Mouse (Mus musculus) gastrocnemius, postnatal 10 days (tissue): ENCODE measurements around the gene Dscaml1. TPM values are rescaled to one million over a fixed set of nuclear protein-coding genes. Genes with fewer than 3 reads are reported as not detected.

Source experiments
- DNase-seq: peaks from one replicate; pipeline ENCODE4 v3.0.0; 2021; ENCODE audit warnings: mixed read lengths
- total RNA-seq, 2 experiments: library from RNA; stranded (reverse); gene quantifications; 2 replicates each; pipeline ENCODE4 v1.2.3; 2021

The Dscaml1 gene
- total RNA-seq, 2 experiments from 2014 or later = 0.19 to 0.68 TPM

GRCm38 (mm10) chr9:45507482-45507881 lies 81.1 kb downstream of the Dscaml1 start:
- no peak for DNase-seq

- DNase-seq = no peak
Measured at GRCm38 (mm10) chr9:45510806-45511546, 84.5 kb downstream of the Dscaml1 start.

GRCm38 (mm10) chr9:45517993-45518705 lies 91.7 kb downstream of the Dscaml1 start:
- DNase-seq = no peak

DNA sequence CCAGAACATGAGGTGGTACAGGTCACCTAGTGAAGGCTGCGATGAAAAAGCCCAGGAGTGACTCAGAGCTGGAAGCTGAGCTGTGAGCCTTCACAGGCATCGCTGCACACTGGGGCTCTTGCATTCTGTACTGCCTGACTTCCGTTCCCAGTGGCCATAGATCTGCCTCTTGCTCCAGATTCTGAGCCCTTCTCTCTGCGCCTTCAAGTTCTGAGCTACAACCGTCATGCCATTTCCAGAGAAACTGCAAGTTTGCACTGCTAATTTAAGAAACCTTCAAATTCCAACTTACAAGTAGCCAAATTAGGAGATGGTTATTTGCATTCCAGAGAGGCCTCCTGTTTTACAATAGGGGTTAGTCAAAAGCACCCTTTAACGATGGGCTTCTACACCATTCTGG lies 93.4 kb downstream of the Dscaml1 start:
- no peak for DNase-seq

- no peak for DNase-seq
Measured at GRCm38 (mm10) chr9:45522866-45523265, 96.4 kb downstream of the Dscaml1 start.

- no peak for DNase-seq
Measured at GRCm38 (mm10) chr9:45524505-45524904, 98.1 kb downstream of the Dscaml1 start.

DNA sequence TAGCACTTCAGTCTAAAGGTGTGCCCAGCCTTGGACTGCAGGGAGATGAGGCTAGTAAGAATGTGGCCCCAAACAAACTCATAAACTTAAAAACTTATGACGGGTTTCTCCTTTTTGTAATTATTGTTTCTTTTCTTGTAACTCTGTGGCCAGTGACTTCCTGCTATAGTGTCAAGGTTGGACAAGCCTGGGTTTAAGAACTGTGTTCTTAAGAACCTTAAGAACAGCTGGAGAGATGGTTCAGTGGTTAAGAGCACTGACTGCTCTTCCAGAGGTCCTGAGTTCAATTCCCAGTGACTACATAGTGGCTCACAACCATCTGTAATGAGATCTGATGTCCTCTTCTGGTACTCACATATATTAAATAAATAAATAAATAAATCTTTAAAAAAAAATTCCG lies 106.8 kb downstream of the Dscaml1 start:
- no peak for DNase-seq

GRCm38 (mm10) chr9:45534472-45534988 lies 108.1 kb downstream of the Dscaml1 start:
- no peak for DNase-seq

- no peak for DNase-seq
Measured at GRCm38 (mm10) chr9:45537649-45538048, 111.2 kb downstream of the Dscaml1 start.

DNA sequence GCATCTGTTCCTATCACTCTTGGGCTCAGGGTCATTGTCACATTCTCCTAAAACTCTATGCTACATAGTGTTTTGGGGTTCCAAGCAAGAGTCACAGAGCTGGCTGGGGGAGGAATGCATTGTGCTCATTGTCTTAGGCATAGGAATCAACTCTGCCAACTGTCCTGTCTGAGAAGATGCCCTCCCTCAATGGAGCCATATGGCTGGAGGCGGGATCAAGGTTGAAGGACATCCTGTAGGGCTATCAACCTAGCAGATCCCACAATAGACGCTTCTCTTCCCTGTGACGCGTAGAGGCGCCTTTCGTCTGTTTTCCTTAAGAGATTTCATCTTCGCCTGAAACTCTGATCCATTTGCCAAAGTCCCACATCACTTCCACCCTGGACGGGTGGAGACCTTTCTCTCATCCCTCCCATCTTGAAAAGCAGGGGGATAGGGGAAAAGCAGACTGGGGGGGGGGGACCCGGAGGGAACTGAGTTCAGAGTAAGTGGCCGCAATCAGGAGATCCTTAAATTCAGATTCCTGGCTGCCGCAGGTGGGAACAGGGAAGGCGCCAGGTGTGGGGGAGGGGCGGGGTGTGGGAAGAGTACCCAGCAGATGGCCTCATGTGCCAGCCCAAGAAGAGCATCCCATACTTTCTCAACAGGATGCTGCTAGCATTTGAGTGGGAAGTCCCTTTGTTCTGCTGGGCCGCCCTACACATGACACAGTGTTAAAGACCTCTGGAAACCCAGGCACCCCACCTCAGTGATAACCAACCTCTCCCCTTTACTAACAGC lies 113.0 kb downstream of the Dscaml1 start:
- DNase-seq = no peak

DNA sequence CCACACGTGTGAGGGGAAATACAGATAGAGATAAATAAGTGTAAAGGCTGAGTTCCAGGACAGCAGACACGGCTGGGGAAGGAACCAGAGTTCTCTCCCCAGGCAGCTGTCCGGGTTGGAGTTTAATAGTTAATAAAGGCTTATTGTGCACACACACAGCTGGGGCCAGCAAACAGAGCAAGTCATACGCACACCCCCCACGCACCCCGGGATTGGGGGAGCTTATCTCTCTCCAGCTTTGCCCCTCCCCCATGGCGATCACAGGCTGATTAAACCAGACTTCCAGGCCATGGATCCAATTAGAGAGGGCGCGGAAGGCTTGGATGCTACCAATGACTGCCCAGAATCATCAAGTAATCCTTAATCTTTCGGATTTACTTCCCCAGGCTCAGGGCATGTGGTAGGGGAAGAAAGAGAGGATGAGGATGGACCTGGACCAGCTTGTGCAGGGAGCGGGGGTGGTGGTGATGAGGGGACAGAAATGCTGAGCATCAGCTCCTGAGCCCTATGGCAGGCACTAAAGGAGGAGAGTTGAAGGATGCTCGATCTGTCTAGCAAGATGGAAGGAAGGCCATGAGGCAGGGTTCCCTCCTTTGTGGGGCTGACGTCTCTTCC lies 119.7 kb downstream of the Dscaml1 start:
- peak; percentile 13 for DNase-seq

DNA sequence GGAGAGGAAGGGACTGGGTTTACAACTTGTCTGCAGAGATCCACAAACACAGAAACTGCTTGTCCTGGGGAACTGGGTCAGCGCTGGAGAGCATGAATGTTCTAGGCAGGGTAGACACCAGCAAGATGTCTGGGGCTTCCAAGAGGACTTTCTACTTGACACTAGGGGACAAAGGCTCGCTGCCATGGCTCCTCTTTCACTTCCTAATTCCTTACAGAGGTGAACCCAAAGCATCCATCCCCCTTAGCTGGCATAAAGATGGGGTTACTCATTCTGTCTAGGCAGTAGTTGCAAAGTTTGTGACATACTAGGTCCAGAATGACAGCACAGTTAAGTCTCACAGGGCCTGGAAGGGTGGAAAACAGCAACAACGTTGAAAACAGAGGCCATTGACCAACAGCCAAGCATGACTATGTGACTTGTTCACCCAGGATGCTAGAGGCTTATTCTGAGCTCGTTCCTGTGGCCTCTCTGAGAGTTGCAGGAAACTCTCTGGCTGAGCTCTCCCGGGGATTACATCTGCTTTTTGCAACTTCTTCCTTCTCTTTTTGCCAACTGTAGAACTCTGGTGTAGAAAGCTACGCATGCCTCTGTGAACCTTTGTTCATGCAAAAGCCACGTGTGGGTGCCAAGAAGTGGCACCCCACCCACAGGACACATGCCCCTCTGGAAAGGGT lies 120.6 kb downstream of the Dscaml1 start:
- no peak for DNase-seq

- no peak for DNase-seq
Measured at GRCm38 (mm10) chr9:45549796-45550195, 123.4 kb downstream of the Dscaml1 start.

DNA sequence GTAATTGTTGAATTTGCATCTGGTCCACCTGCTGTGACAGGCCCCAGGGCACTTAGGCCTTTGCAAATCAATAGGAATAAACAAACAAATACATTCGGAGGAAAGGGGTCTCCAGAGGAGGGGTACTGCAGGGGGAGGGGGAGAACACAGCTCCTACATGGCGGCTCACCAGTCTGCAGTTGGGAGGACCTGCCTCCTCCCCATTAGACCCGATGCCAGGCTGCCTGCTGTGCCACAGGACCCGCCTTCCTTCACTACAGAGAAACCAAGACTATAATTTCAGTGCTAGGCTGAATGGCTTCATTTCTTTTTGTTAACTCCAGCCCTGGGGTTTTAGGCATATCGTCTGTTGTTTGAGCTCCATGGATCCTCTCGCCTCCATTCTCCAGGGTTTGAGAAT lies 123.8 kb downstream of the Dscaml1 start:
- DNase-seq = no peak

GRCm38 (mm10) chr9:45550662-45551061 lies 124.2 kb downstream of the Dscaml1 start:
- no peak for DNase-seq

DNA sequence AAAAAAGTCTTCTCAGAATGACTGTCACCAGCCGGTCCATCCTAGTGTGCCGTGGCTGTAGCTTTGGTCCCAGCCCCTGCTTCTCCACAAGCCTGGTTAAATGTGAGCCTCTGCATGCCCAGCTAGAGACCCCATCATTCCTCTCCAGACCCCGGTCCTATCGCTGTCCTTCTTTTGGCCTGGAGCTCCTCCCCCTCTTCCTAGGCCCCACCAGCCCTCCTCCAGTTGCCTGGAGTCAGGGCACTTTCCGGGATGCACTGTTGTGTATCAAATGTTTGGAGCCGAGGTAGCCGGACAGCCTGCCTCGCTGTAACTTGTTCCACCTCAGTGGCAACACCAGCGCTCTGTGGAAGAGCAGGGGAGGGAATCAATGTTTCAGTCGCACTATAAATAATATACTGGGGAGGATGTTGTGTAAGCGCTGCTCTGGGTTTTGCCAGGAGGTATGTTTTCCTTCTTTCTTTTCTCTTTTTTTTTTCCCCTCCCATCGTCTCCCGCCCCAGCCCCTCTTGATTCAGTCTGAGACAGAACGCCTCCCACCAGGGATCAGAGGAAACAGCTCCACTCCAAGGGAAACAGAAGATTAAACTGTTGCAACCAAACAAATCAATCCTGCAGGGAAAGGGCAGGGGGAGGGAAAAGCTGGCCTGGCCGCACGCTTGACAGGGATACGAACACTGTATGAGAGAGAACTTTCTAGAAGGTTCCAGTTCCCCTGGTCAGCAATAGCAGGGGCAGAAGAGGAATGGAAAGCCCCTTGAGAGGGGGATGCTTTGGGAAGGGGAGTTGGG lies 128.8 kb downstream of the Dscaml1 start:
- peak; percentile 18 for DNase-seq

DNA sequence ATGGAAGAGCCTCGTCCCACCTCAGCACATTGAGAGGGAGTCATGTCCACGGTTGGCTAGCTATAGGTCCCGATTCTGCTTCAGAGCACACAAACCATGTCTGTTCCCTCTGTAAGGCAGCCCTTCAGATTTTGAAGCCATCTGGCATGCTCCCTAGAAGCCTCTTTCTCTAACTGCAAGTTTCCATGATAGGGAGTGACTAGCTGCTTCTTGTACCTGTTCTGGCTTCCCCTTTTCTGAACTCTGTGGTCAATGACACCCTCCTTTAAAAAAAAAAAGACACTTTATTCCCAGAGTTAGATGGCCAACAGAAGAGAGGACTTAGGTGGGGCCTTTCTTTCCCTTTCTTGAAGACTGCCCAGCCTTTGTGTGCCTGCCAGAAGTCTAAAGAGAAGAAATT lies 130.5 kb downstream of the Dscaml1 start:
- DNase-seq = no peak

GRCm38 (mm10) chr9:45560987-45561386 lies 134.6 kb downstream of the Dscaml1 start:
- DNase-seq = peak; percentile 28

DNA sequence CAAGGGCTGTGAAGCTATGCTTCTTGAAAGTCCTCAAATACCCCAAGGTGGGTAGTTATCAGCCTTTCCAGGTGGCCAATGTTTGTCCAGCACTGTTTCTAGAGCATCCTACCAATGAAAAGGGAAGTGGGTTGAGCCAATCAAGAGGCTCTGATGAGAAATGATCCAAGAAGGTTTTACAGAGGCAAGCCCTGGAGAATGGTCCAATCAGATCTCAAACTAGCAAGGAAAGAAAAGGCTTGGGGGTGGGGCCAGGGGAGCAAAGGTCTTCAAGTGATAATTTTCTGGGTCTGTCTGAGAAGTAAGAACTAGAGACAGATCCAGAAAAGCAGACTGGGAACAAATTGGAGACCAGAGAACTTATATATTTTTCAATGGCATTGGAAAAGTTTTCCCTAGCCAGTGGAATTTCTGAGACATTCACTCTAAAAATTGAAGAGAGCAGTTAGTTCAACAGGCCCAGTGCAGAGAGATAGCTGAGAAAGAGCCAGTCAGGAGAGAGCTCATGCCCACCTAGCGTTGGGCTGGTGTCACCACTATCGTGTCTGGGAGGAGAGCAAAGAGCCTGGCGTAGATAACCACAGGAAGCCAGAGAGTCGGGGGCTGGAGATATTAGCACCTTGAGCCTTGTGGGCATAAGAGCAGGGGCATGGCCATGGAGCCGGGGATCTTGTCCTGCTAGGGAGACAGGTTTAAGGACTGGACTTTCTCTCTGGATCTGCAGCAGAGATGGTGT lies 140.6 kb downstream of the Dscaml1 start:
- DNase-seq = no peak

DNA sequence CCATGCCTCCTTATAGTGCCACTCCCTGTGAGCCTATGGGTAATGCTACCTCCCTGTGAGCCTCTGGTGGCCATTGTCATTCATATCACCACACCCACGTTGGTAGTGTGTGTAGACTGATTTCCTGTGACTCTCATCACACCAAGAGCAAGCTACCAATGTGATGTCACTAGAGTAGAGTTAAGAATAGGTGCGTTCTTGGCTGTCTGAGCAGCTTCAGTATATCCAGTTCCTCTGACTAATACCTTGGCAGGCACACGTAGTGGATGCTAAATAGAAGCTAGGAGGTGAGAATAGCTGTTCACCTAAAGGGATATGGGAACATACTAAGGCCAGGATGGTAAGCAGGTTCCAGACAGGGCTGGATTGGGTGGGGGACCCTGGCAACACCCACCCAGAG lies 143.3 kb downstream of the Dscaml1 start:
- no peak for DNase-seq
